Mouse (Mus musculus) heart, embryonic 11.5 days (tissue): ENCODE measurements at regions not wholly inside any gene's neighbourhood (a gene's known extent, or its start where the extent isn't known, plus 50 kb on each side); places are given as distances from the start of the nearest gene placed in this dataset.

Experiments used
- ATAC-seq: fragments of 200-750 bp; cut with Nextera tagmentation; replicated peaks from 2 replicates; pipeline ENCODE4 v1.8.0; 2017; ENCODE audit warnings: moderate library complexity; ENCODE audit not compliant: insufficient number of reproducible peaks, low FRiP score, low TSS enrichment
- H3K27ac ChIP-seq: fragments of 300-500 bp; sonication (generic); 2 replicates; pipeline ENCODE4 v1.5.1; 2014; ENCODE audit warnings: mild to moderate bottlenecking, low read depth, low read length
- H3K27me3 ChIP-seq: fragments of 300-500 bp; sonication (generic); 2 replicates; pipeline ENCODE4 v1.6.1; 2014; ENCODE audit warnings: mild to moderate bottlenecking, low read length, mixed read lengths; ENCODE audit not compliant: control insufficient read depth, insufficient read depth
- H3K36me3 ChIP-seq: fragments of 300-500 bp; sonication (generic); 2 replicates; pipeline ENCODE4 v1.6.1; 2014; ENCODE audit warnings: mild to moderate bottlenecking, low read length, moderate library complexity, mixed read lengths; ENCODE audit not compliant: control insufficient read depth, insufficient read depth
- H3K4me1 ChIP-seq: fragments of 300-500 bp; sonication (generic); 2 replicates; pipeline ENCODE4 v1.6.1; 2014; ENCODE audit warnings: low read length; ENCODE audit not compliant: control insufficient read depth, insufficient read depth
- H3K4me2 ChIP-seq: fragments of 300-500 bp; sonication (generic); 2 replicates; pipeline ENCODE4 v1.6.1; 2014; ENCODE audit warnings: mild to moderate bottlenecking, moderate library complexity
- H3K4me3 ChIP-seq: fragments of 300-500 bp; sonication (generic); 2 replicates; pipeline ENCODE4 v1.5.1; 2014; ENCODE audit warnings: low read depth, low read length
- H3K9ac ChIP-seq: fragments of 300-500 bp; sonication (generic); 2 replicates; pipeline ENCODE4 v1.6.1; 2014; ENCODE audit warnings: mild to moderate bottlenecking, low read depth, low read length, moderate library complexity
- H3K9me3 ChIP-seq: fragments of 300-500 bp; sonication (generic); replicated peaks from 2 replicates; pipeline ENCODE4 v1.6.1; 2016; ENCODE audit warnings: low read length; ENCODE audit not compliant: control insufficient read depth
- WGBS: fragments of 180-500 bp; shearing (Covaris S2); extraction: QIAGEN DNeasy Blood & Tissue Kit; methylation state at CpG from one replicate; pipeline ENCODE4 v1.1.7; 2014; ENCODE audit not compliant: insufficient replicate concordance; 5-methylcytosine and 5-hydroxymethylcytosine counted together

- Histone ChIP-seq H3K27ac (no peak overlapping the region), H3K9me3 (no peaks in the 10 kb centered on the region), H3K4me3 (no peak overlapping the region), H3K9ac (no peak overlapping the region), H3K4me2 (no peak overlapping the region), H3K4me1 (no peaks in the 10 kb centered on the region), H3K27me3 (no peaks in the 10 kb centered on the region), H3K36me3 (no peaks in the 10 kb centered on the region)
- ATAC-seq: no peak
Measured at GRCm38 (mm10) chr13:34395504-34395903, 50.5 kb upstream of the Slc22a23 start.

DNA sequence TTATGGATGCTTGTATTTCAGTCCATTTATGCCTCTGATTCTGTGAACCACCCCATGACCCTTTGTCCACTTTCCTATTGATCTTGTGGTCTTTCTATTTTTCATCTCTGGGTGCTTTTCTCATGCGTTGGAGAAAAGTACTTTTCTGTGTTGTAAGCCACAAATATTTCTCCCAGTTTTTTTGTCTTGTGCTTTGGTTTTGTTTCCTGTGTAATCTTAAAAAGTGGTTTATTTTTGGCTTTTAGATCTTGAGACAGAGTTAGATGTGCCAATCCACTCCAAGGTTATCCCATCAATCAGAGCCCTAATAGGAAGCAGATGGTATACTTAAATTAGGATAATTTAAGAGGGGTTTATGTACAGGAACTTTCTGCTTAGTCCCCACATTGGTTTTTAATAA lies 50.0 kb upstream of the Slc22a23 start:
- Histone ChIP-seq H3K4me2 (no peak overlapping the region), H3K36me3 (no peaks in the 10 kb centered on the region), H3K27ac (no peak overlapping the region), H3K9me3 (no peaks in the 10 kb centered on the region), H3K4me1 (no peaks in the 10 kb centered on the region), H3K9ac (no peak overlapping the region), H3K4me3 (no peak overlapping the region), H3K27me3 (no peaks in the 10 kb centered on the region)
- WGBS: 73% methylated on average over 1 of the region's 1 CpGs
- ATAC-seq: no peak
